Mouse (Mus musculus): ENCODE measurements around the gene Me3.
"Not testable (repeated sequence)": the region's sequence is repeated elsewhere in the genome, so short reads cannot be mapped to it uniquely, and the experiment has no call there.

Gene Me3

DNA sequence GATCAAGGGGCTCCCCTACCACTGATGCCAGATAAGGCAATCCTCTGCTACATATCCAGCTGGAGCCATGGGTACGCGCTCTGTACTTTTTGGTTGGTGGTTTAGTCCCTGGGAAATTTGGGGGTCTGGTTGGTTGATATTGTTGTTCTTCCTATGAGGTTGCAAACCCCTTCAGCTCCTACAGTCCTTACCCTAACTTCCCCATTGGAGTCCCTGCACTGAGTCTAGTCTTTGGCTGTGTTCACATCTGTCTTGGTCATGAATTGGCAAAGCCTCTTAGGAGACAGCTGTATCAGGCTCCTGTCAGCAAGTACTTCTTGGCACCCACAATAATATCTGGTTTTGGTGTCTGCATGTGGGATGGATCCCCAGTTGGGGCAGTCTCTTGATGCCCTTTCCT lies 98.9 kb downstream of the Me3 start:
- DNase-seq (ENCODE audit: low spot score): not testable (repeated sequence)

GRCm38 (mm10) chr7:89748415-89748814 lies 116.2 kb downstream of the Me3 start:
- no peak for DNase-seq (ENCODE audit: low spot score)

- DNase-seq (ENCODE audit: low spot score): no peak
Measured at GRCm38 (mm10) chr7:89749183-89749582, 117.0 kb downstream of the Me3 start.

GRCm38 (mm10) chr7:89766678-89767508 lies 134.7 kb downstream of the Me3 start:
- DNase-seq (ENCODE audit: low spot score): no peak

DNA sequence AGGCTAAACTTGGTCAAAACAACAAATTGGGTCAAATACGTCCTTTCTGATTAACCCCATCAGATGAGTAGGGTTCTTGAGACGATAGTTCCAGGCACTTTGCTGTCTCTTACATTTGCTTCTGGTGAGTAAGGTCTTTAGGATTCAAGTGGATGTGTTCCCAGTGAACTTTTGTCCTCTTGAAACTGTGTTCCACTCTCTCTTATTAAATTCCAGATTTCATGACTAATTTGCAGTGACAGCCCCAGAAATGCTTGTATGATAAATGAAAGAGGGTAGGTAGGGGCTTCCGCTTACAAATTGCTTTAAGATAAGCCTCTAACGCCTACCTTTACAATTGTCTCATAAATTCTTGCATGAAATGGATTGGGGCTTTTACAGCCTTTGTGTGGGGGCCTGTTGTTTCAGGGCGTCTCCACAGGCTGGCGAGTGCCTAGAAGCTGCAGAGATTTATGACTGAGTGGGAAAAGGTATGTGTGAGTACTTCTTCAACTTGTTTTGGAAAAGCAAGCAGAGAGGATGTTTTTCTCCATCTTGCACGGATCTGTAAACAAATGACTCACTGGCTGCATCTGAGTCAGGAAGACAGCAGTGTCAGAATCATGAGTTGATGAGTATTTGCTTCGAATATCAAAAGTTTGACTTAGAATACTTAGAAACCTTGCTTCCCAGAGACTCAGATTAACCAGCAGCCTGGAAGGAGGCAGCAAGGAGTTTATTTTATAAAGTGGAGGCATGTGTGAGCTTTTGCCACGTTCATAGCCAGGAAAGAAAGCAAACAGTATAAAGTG lies 137.1 kb downstream of the Me3 start:
- DNase-seq (ENCODE audit: low spot score): no peak

GRCm38 (mm10) chr7:89770021-89770420 lies 137.8 kb downstream of the Me3 start:
- DNase-seq (ENCODE audit: low spot score): no peak

DNA sequence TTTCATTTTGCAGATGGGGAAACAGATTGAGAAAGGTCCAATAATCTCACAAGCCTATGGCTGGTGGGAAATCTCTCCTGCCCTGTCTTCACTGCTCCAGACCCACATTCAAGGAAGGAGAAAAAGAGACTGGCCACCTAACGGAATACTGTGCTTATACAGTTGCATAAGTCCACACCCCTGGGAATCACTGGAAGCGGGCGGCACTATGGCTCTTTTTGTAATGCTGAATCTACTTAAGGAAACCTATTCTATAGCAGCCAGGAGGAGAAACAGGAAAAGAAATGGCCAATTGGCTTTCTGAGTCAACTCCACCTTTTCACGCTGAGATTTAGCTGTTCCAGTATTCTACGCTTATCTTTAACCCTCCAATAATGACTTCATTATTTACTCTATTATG lies 140.7 kb downstream of the Me3 start:
- no peak for DNase-seq (ENCODE audit: low spot score)

GRCm38 (mm10) chr7:89773352-89773921 lies 141.2 kb downstream of the Me3 start:
- DNase-seq (ENCODE audit: low spot score): no peak

DNA sequence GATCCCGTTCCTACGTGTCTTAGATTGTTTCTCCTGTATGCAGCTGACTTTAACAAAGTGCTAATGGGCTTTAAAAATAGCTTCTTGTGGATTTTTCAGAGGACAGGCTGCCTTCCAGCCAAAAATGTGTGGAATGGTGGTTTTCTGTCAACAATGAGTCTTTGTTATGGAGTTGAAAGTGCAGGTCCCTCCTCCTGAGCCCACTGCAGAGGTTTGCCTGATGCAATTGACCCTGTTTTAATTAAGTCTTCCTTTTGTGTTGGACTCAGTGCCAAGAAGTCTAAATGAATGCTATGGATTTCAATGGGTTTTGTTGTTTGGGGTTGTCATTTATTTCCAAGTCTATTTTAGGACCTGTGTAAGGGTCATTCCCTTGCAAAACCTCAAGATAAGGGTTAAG lies 141.7 kb downstream of the Me3 start:
- DNase-seq (ENCODE audit: low spot score): no peak

- no peak for DNase-seq (ENCODE audit: low spot score)
Measured at GRCm38 (mm10) chr7:89775848-89776247, 143.7 kb downstream of the Me3 start.

DNA sequence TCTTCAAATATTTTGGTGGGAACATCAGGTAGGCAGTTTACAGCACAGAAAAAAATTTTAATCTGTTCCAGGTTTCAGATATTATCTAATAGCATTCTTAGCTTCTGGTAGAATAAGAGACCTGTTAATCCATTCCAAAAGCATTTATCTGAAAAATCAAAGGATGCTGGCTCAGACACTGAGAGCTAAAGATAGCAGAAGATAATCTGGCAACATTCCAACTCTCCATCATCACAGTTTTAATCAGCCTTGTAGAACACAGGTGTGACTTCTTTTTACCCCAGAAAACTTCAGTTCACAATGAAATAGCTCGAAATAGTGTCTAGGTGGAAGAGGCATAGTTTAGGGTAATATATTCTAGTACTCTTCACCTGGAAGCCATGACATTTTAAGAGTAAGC lies 149.2 kb downstream of the Me3 start:
- no peak for DNase-seq (ENCODE audit: low spot score)

GRCm38 (mm10) chr7:89787735-89788134 lies 155.5 kb downstream of the Me3 start:
- no peak for DNase-seq (ENCODE audit: low spot score)

DNA sequence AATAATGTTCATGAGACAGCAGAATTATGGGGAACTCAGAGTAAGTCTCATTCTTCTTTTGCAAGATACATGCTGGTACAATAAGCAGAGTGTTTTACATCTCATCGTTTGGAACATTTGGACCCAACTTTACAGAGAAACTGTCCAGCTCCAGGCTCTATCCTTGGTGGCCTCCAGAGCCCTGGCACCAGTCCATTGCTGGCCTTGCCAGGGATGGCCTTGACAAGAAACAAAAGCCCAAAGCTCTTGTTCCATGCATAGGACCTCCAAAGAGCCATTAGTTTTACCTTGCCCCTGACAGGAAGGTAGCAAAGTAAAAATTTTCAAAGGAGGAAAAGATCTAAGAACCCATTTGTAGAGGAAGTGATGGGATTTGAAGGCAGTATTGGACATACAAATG lies 160.4 kb downstream of the Me3 start:
- DNase-seq (ENCODE audit: low spot score): no peak

GRCm38 (mm10) chr7:89795366-89795765 lies 163.2 kb downstream of the Me3 start:
- no peak for DNase-seq (ENCODE audit: low spot score)

DNA sequence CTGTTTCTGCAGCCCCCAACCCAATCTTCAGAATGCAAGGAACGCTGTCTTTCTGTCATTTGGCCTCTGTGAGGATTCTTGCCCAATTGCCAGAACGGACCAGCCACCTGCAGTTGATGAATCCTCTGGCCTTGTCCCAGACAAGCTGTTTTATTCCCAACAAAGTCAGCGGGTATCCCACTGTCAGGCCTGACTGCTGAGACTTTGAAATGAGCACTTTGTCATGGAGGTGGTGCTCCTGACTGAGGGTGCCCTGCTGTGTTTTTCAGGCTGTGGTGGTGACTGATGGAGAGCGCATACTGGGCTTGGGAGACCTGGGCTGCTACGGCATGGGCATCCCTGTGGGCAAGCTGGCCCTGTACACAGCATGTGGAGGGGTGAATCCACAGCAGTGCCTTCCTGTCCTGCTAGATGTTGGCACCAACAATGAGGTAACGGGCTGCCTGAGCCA lies 164.2 kb downstream of the Me3 start:
- no peak for DNase-seq (ENCODE audit: low spot score)

DNA sequence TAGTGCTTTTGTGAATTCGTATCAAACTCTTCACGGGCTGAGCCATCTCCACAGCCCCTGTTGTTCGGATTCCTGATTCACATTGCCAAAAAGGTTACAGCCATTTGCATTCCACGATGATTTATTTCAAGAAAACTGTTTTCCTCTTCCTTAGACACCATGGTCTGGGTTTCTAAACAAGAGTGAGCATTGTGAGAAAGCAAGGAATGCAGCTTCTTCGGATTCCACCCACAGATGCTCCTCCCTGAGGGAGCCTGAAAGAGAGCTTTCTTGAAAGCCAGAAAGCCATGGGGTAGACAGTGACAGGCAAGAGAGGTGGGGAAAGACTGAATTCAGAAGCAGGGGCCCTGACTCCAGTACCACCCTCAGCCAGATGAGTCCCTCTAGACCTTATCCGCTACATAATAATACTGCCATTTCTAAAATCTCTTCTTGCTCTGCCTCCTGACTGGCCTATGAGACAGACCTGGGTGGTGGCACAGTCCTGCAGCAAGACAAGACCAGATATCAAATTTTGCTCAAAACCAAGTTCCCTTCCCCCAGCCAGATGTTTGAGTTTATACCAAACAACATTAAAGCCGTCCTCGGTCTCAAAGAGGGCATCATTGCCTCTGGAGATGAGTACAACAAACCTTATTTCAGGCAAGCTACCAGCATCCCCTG lies 166.3 kb downstream of the Me3 start:
- no peak for DNase-seq (ENCODE audit: low spot score)

GRCm38 (mm10) chr7:89802447-89802846 lies 170.3 kb downstream of the Me3 start:
- no peak for DNase-seq (ENCODE audit: low spot score)

GRCm38 (mm10) chr7:89803966-89804365 lies 171.8 kb downstream of the Me3 start:
- DNase-seq (ENCODE audit: low spot score): no peak

GRCm38 (mm10) chr7:89809400-89809799 lies 177.2 kb downstream of the Me3 start:
- DNase-seq (ENCODE audit: low spot score): no peak

DNA sequence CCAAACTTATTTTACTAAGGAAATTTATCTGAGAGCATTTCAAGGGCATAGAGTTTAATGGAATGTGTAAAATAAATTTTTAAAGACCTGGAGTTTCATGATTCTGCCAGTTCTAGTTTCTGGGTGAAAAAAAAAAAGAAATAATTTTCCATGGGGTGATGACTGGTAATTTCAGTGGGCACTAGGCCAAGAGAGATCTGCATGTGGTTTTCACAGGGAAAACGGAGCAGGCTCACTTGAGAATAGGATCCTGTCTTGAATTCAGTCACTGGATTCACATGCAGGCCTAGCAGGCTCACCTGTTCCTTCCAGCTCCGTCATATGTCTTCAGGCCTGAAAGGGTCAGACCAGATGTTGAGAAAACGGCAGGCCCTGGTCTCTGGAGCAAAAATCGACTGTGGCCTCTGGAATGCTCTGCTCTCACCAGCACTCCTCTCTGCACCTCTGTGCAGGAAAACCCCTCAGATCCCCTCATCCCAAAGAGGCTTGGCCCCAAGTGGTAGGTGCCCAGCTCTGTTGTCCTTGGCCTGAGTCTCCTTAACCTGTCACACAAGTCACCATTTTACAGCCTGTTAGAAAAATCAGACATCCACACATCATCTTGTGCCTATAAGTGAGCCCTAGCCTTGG lies 196.4 kb downstream of the Me3 start:
- no peak for DNase-seq (ENCODE audit: low spot score)

- DNase-seq (ENCODE audit: low spot score): no peak
Measured at GRCm38 (mm10) chr7:89829201-89829600, 197.0 kb downstream of the Me3 start.

DNA sequence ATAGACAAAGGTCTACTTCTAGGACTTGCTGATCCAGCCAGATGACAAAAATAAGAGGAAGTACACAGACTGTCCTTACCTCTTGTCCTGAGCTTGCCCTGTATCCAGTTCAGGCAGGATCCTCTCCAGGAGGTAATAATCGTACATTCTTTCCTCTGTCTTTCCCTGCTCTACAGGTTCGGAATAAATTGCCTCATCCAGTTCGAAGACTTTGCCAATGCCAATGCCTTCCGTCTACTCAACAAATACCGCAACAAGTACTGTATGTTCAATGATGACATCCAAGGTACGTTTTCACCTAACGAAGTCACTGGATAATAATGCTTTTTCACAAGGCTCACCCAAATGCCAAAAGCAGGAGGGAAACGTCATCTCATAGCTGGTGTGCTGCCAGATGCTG lies 201.3 kb downstream of the Me3 start:
- DNase-seq (ENCODE audit: low spot score): no peak

Measured in adipocyte (in vitro differentiated cells).